Mouse (Mus musculus): Measurements from ENCODE around the gene Il17rd. TPM values are rescaled to one million over a fixed set of nuclear protein-coding genes. Genes with fewer than 3 reads are reported as not detected.

Gene Il17rd
- polyA plus RNA-seq, 1 experiment from 2014 or later: 3.9 TPM

DNA sequence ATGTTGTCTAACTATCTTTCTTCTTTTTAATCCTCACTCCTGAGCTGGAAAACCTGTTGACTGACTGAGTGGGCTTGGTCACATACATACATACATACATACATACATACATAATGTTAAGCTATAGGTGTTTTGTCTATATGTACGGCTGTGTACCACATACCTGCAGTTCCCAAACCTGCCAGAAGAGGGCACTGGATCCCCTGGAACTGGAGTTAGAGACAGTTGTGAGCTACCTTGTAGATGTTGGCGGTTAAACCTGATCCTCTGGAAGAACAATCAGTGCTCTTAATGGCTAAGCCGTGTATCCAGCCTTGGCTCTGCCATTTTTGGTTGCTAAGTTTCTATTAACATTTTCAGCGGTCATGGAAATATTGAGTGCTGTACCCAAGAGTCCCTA, 7.6 kb upstream of the Il17rd start:
- peak; percentile 85 for DNase-seq
- Histone ChIP-seq H3K4me3 (ENCODE audit: low read depth, low read length) (no peak overlapping the region), H3K9me3 (ENCODE audit: low read depth, low read length) (no peaks in the 10 kb centered on the region), H3K27me3 (ENCODE audit: insufficient read depth, low read length) (no peaks in the 10 kb centered on the region), H3K4me2 (no peak overlapping the region), H3K36me3 (ENCODE audit: insufficient read depth) (no peaks in the 10 kb centered on the region), H3K9ac (no peak overlapping the region), H3K4me1 (ENCODE audit: insufficient read depth) (no peaks in the 10 kb centered on the region), H3K27ac (ENCODE audit: low read depth) (no peak overlapping the region)
- 18% methylated on average over 4 of the region's 4 CpGs for WGBS
- peak; percentile 88 for TF ChIP-seq CTCF (IDR thresholded peaks at IDR 0.05; ENCODE audit: low read depth)
- peak; percentile 69 for ATAC-seq (ENCODE audit: insufficient read depth)

- no peak overlapping the region for H3K9ac ChIP-seq
- no peak overlapping the region for H3K4me2 ChIP-seq
- H3K9me3 ChIP-seq (ENCODE audit: low read depth, low read length): no peaks in the 10 kb centered on the region
- no peak overlapping the region for H3K27ac ChIP-seq (ENCODE audit: low read depth)
- 67% methylated on average over 1 of the region's 1 CpGs for WGBS
- H3K36me3 ChIP-seq (ENCODE audit: insufficient read depth): no peaks in the 10 kb centered on the region
- peaks cover 8% of the 10 kb centered on the region; the same call in 1 of the 2 replicates for H3K4me1 ChIP-seq (ENCODE audit: insufficient read depth)
- H3K4me3 ChIP-seq (ENCODE audit: low read depth, low read length): no peak overlapping the region
- DNase-seq: no peak
- peaks cover 5% of the 10 kb centered on the region; the same call in 1 of the 2 replicates for H3K27me3 ChIP-seq (ENCODE audit: insufficient read depth, low read length)
- peak; percentile 6; the same call in 1 of the 2 replicates for TF ChIP-seq CTCF (IDR thresholded peaks at IDR 0.05; ENCODE audit: low read depth)
- ATAC-seq (ENCODE audit: insufficient read depth): no peak
Observed at GRCm38 (mm10) chr14:27037513-27037912, 1.2 kb upstream of the Il17rd start.

GRCm38 (mm10) chr14:27039281-27040248, 824 bp downstream of the Il17rd start:
- WGBS: under 1% methylated on average over 59 of the region's 59 CpGs

GRCm38 (mm10) chr14:27040451-27040850, 1.7 kb downstream of the Il17rd start:
- Histone ChIP-seq H3K9me3 (ENCODE audit: low read depth, low read length) (no peaks in the 10 kb centered on the region), H3K4me3 (ENCODE audit: low read depth, low read length) (peak overlapping the region; percentile 82), H3K4me2 (peak overlapping the region; percentile 97), H3K27me3 (ENCODE audit: insufficient read depth, low read length) (peaks cover 5% of the 10 kb centered on the region; the same call in 1 of the 2 replicates), H3K9ac (peak overlapping the region; percentile 76; the same call in 1 of the 2 replicates), H3K36me3 (ENCODE audit: insufficient read depth) (no peaks in the 10 kb centered on the region), H3K27ac (ENCODE audit: low read depth) (no peak overlapping the region), H3K4me1 (ENCODE audit: insufficient read depth) (peaks cover 28% of the 10 kb centered on the region)
- TF ChIP-seq CTCF (IDR thresholded peaks at IDR 0.05; ENCODE audit: low read depth): no peak
- 11% methylated on average over 12 of the region's 12 CpGs for WGBS
- ATAC-seq (ENCODE audit: insufficient read depth) (no peak), DNase-seq (no peak)

More at GRCm38 (mm10) chr14:27039281-27040248, 824 bp downstream of the Il17rd start:
- DNase-seq: peak; percentile 64
- Histone ChIP-seq H3K36me3 (ENCODE audit: insufficient read depth) (no peaks in the 10 kb centered on the region), H3K4me1 (ENCODE audit: insufficient read depth) (peaks cover 21% of the 10 kb centered on the region), H3K27ac (ENCODE audit: low read depth) (peak overlapping the region; percentile 60), H3K27me3 (ENCODE audit: insufficient read depth, low read length) (peaks cover 5% of the 10 kb centered on the region; the same call in 1 of the 2 replicates), H3K9ac (peak overlapping the region; percentile 76), H3K9me3 (ENCODE audit: low read depth, low read length) (no peaks in the 10 kb centered on the region), H3K4me3 (ENCODE audit: low read depth, low read length) (peak overlapping the region; percentile 82), H3K4me2 (peak overlapping the region; percentile 97)
- peak; percentile 48 for ATAC-seq (ENCODE audit: insufficient read depth)
- TF ChIP-seq CTCF (IDR thresholded peaks at IDR 0.05; ENCODE audit: low read depth): no peak

DNA sequence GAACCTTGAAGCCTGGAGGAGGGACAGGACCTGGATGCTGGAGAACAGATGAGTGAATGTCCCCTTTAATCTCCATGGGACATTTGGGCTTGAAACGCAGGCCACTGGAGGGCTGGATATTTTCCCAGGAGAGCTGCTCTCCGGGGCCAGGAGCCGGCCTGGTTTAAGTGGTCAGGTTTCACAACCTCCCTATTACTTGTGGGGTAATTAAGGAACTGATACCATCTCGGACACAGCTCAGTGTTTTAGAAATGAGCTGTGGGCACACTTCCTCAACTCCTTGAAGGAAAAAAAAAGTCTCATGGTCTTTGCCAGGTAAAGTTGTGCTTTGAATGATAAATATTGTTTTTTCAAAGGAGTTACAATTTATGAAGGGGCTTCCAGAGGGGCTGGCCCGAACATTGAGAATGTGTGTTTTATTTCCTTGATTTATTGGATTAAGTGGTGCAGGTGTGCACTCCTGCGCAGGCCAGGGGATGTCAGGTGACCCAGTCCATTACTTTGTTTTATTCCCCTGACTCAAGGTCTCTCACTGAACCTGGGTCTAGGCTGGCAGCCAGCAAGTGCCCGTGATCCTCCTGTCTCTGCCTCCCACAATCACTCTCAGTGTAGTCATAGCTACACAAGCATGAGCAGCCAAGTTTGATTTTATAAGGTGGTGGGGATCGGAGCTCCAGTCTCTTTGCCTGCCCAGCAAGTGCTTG, 3.7 kb downstream of the Il17rd start:
- no peak overlapping the region for H3K4me2 ChIP-seq

GRCm38 (mm10) chr14:27043416-27043815, 4.7 kb downstream of the Il17rd start:
- DNase-seq (peak; percentile 74), ATAC-seq (ENCODE audit: insufficient read depth) (no peak)
- Histone ChIP-seq H3K9ac (no peak overlapping the region), H3K9me3 (ENCODE audit: low read depth, low read length) (no peaks in the 10 kb centered on the region), H3K36me3 (ENCODE audit: insufficient read depth) (no peaks in the 10 kb centered on the region), H3K27ac (ENCODE audit: low read depth) (peak overlapping the region; percentile 80; the same call in 1 of the 2 replicates), H3K4me1 (ENCODE audit: insufficient read depth) (peaks cover 30% of the 10 kb centered on the region), H3K4me3 (ENCODE audit: low read depth, low read length) (no peak overlapping the region), H3K4me2 (no peak overlapping the region), H3K27me3 (ENCODE audit: insufficient read depth, low read length) (peaks cover 5% of the 10 kb centered on the region; the same call in 1 of the 2 replicates)
- WGBS: 26% methylated on average over 5 of the region's 5 CpGs
- TF ChIP-seq CTCF (IDR thresholded peaks at IDR 0.05; ENCODE audit: low read depth): no peak

More for the DNA sequence above, 3.7 kb downstream of the Il17rd start:
- H3K9ac ChIP-seq: no peak overlapping the region
- H3K27ac ChIP-seq (ENCODE audit: low read depth): no peak overlapping the region
- TF ChIP-seq CTCF (IDR thresholded peaks at IDR 0.05; ENCODE audit: low read depth): no peak
- H3K36me3 ChIP-seq (ENCODE audit: insufficient read depth): no peaks in the 10 kb centered on the region
- ATAC-seq (ENCODE audit: insufficient read depth) (no peak), DNase-seq (no peak)
- no peak overlapping the region for H3K4me3 ChIP-seq (ENCODE audit: low read depth, low read length)
- peaks cover 30% of the 10 kb centered on the region for H3K4me1 ChIP-seq (ENCODE audit: insufficient read depth)
- no peaks in the 10 kb centered on the region for H3K9me3 ChIP-seq (ENCODE audit: low read depth, low read length)
- WGBS: 47% methylated on average over 8 of the region's 8 CpGs
- peaks cover 5% of the 10 kb centered on the region; the same call in 1 of the 2 replicates for H3K27me3 ChIP-seq (ENCODE audit: insufficient read depth, low read length)
